Mouse (Mus musculus): ENCODE data around the gene Fam104a. TPM values are rescaled to one million over a fixed set of nuclear protein-coding genes. Genes with fewer than 3 reads are reported as not detected.

Gene Fam104a
- polyA plus RNA-seq, 1 experiment from 2014 or later, result 49.9 TPM

DNA sequence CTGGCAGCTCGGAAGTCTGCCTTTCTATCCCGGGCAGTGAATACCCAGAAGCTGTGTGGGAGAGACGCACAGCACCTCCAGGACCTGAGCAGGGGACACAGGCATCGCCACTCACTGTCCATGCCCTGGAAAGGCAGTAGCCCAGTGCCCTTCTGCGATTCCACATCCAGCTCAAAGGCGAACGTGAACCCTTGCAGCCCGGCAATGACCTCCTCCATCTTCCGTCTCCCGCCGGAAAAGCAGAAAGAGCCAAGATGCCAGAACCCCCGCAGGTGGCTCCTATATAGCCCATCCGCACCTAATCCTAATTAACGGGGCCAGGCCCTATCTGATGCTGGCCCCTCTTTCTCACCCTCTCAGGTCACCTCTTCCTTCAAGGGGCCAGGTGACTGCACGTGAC is 25.3 kb upstream of the Fam104a start:
- ATAC-seq (ENCODE audit: low FRiP score) (0 out of 2 replicates have a peak, but pooled peaks have one; percentile 19), DNase-seq (ENCODE audit: low spot score) (no peak)
- 0 out of 2 replicates have a peak overlapping the region, but pooled peaks have one; percentile 18 for H3K4me2 ChIP-seq (replicated peaks; ENCODE audit: low read depth, low read length)
- no peaks in the 10 kb centered on the region for H3K9me3 ChIP-seq (ENCODE audit: control insufficient read depth, low read length)
- H3K4me1 ChIP-seq (replicated peaks; ENCODE audit: control insufficient read depth, insufficient read depth, low read length), result peaks cover 18% of the 10 kb centered on the region
- H3K4me3 ChIP-seq (ENCODE audit: low read depth, low read length), result no peak overlapping the region
- H3K36me3 ChIP-seq (ENCODE audit: control insufficient read depth, insufficient read depth, low read length), result no peaks in the 10 kb centered on the region
- H3K9ac ChIP-seq (ENCODE audit: low read depth, low read length), result no peak overlapping the region
- no peak overlapping the region for H3K27ac ChIP-seq (ENCODE audit: low read depth, low read length)
- H3K27me3 ChIP-seq (ENCODE audit: control insufficient read depth, insufficient read depth, low read length), result peaks cover 5% of the 10 kb centered on the region
- 10% methylated on average over 15 of the region's 15 CpGs for WGBS

DNA sequence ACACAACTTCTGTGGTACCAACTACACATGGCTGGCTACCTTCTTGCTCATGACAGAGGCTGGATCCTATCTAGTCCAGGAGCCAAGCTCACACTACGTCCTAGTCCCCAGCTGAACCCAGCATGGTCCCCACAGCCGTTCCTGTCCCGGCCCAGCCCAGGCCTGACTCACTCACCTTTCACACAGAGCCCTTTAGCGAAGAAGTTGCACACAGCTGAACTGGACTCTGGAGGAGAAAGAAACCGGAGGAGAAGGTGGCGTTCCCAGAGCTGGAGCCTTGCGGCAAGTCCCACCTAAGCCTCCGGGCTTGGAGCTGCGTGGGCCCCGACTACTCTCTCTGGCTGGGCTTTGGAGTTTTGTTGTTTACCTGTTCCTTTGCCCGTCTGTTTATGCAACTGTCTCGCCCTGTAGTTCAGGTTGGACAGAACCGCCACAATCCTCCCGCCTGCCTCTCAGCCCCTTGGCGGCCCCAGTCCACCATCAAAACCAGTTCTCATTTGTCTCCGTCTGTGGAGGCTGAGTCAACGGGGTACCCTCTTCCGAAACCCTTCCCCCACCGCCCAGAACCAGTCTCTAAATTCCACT is 24.8 kb upstream of the Fam104a start:
- H3K27ac ChIP-seq (ENCODE audit: low read depth, low read length), result no peak overlapping the region
- H3K27me3 ChIP-seq (ENCODE audit: control insufficient read depth, insufficient read depth, low read length), result peaks cover 5% of the 10 kb centered on the region
- H3K9me3 ChIP-seq (ENCODE audit: control insufficient read depth, low read length), result no peaks in the 10 kb centered on the region
- no peak overlapping the region for H3K9ac ChIP-seq (ENCODE audit: low read depth, low read length)
- H3K36me3 ChIP-seq (ENCODE audit: control insufficient read depth, insufficient read depth, low read length), result no peaks in the 10 kb centered on the region
- ATAC-seq (ENCODE audit: low FRiP score), result no peak
- H3K4me3 ChIP-seq (ENCODE audit: low read depth, low read length), result no peak overlapping the region
- H3K4me1 ChIP-seq (replicated peaks; ENCODE audit: control insufficient read depth, insufficient read depth, low read length), result peaks cover 18% of the 10 kb centered on the region
- DNase-seq (ENCODE audit: low spot score), result no peak
- H3K4me2 ChIP-seq (replicated peaks; ENCODE audit: low read depth, low read length), result no peak overlapping the region
- WGBS, result 45% methylated on average over 19 of the region's 19 CpGs

DNA sequence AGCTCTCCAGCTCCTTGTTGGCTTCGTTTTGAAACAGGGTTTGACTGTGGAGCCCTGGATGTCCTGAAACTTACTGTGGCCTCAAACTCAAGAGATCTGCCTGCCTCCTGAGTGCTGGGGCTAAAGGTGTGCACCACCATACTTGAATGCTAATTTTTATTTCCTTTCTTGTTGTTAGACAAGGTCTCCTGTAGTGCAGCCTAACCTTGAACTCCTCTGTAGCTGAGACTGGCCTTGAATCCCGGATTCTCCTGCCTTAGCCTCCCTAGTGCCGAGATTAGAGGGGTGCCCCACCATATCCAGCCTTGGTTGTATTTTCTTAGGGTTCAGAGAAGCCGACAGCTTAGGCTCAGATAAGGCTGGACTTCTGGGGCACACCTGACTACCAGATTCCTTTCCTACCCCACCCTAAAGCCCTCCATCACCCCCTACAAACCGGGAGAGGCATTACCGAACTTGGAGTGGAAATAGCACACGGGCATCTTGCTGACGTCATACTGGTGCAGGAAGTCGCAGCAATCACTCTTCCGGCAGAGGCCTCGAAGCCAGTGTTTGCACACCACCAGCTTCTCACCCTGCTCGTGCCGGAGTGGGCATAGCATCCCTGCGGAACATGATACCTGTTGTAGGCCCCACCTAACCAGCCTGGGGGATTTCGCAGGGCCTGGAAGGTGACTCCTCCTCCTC is 22.2 kb upstream of the Fam104a start:
- no peak for ATAC-seq (ENCODE audit: low FRiP score)
- no peak overlapping the region for H3K4me3 ChIP-seq (ENCODE audit: low read depth, low read length)
- H3K36me3 ChIP-seq (ENCODE audit: control insufficient read depth, insufficient read depth, low read length), result no peaks in the 10 kb centered on the region
- no peak overlapping the region for H3K4me2 ChIP-seq (replicated peaks; ENCODE audit: low read depth, low read length)
- no peaks in the 10 kb centered on the region for H3K9me3 ChIP-seq (ENCODE audit: control insufficient read depth, low read length)
- H3K27me3 ChIP-seq (ENCODE audit: control insufficient read depth, insufficient read depth, low read length), result peaks cover 5% of the 10 kb centered on the region
- H3K4me1 ChIP-seq (replicated peaks; ENCODE audit: control insufficient read depth, insufficient read depth, low read length), result peaks cover 18% of the 10 kb centered on the region
- no peak overlapping the region for H3K27ac ChIP-seq (ENCODE audit: low read depth, low read length)
- no peak overlapping the region for H3K9ac ChIP-seq (ENCODE audit: low read depth, low read length)
- no peak for DNase-seq (ENCODE audit: low spot score)
- 89% methylated on average over 15 of the region's 15 CpGs for WGBS

GRCm38 (mm10) chr11:113703758-113704157 is 19.8 kb upstream of the Fam104a start:
- Histone ChIP-seq H3K36me3 (ENCODE audit: control insufficient read depth, insufficient read depth, low read length) (no peaks in the 10 kb centered on the region), H3K9ac (ENCODE audit: low read depth, low read length) (no peak overlapping the region), H3K4me3 (ENCODE audit: low read depth, low read length) (no peak overlapping the region), H3K27me3 (ENCODE audit: control insufficient read depth, insufficient read depth, low read length) (peaks cover 1% of the 10 kb centered on the region), H3K4me2 (replicated peaks; ENCODE audit: low read depth, low read length) (no peak overlapping the region), H3K9me3 (ENCODE audit: control insufficient read depth, low read length) (no peaks in the 10 kb centered on the region), H3K27ac (ENCODE audit: low read depth, low read length) (no peak overlapping the region), H3K4me1 (replicated peaks; ENCODE audit: control insufficient read depth, insufficient read depth, low read length) (no peaks in the 10 kb centered on the region)
- WGBS, result 41% methylated on average over 5 of the region's 5 CpGs
- DNase-seq (ENCODE audit: low spot score) (peak; percentile 85), ATAC-seq (ENCODE audit: low FRiP score) (peak; percentile 70)

DNA sequence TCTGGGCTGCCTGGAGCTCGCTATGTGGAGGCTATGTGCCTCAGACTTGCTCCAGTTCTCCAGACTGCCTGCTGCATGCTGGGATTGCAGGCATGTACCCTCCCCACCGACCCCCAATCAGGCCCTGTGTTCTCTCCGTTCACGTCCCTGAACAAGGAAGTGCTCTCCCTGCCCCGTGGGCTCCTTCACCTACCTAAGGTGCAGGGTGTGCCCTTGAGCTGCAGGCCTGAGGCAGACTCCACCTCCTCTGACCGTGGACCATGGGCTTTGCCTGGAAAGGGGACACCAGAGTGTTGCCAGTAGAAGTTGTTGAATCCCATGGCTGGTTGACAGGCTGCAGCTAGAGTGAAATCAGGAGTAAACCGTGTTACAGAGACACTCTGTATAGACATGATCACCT is 15.7 kb upstream of the Fam104a start:
- Histone ChIP-seq H3K9me3 (ENCODE audit: control insufficient read depth, low read length) (no peaks in the 10 kb centered on the region), H3K4me2 (replicated peaks; ENCODE audit: low read depth, low read length) (no peak overlapping the region), H3K27me3 (ENCODE audit: control insufficient read depth, insufficient read depth, low read length) (no peaks in the 10 kb centered on the region), H3K27ac (ENCODE audit: low read depth, low read length) (no peak overlapping the region), H3K36me3 (ENCODE audit: control insufficient read depth, insufficient read depth, low read length) (peaks cover 8% of the 10 kb centered on the region), H3K4me1 (replicated peaks; ENCODE audit: control insufficient read depth, insufficient read depth, low read length) (no peaks in the 10 kb centered on the region), H3K9ac (ENCODE audit: low read depth, low read length) (no peak overlapping the region), H3K4me3 (ENCODE audit: low read depth, low read length) (no peak overlapping the region)
- ATAC-seq (ENCODE audit: low FRiP score) (no peak), DNase-seq (ENCODE audit: low spot score) (no peak)
- 88% methylated on average over 7 of the region's 7 CpGs for WGBS

DNA sequence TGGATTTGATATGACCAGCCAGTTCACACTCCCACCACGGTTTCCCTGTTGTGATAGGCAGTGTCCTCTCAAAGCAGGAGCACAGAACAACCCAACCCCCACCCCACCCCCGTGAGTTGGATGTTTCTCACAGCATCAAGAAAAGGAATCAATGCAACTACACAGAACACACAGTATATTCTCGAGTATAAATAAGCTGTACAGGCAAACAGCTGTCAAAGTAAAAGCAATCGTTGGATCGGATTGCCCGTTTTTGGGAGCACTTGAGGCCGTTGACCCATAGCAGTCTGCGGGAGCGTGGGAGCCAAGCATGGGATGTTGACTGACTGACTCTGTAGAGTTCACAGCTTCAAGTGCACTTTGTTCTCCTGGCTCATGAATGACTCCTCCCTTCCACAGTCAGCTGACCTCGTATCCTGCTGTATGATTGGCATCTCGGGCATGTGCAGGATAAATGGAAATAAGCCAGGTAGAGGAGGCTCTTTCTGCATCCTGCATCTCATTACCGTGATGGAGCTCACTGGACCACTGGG is 14.1 kb upstream of the Fam104a start:
- Histone ChIP-seq H3K4me1 (replicated peaks; ENCODE audit: control insufficient read depth, insufficient read depth, low read length) (no peaks in the 10 kb centered on the region), H3K27ac (ENCODE audit: low read depth, low read length) (no peak overlapping the region), H3K27me3 (ENCODE audit: control insufficient read depth, insufficient read depth, low read length) (no peaks in the 10 kb centered on the region), H3K36me3 (ENCODE audit: control insufficient read depth, insufficient read depth, low read length) (peaks cover 8% of the 10 kb centered on the region), H3K9ac (ENCODE audit: low read depth, low read length) (no peak overlapping the region), H3K4me3 (ENCODE audit: low read depth, low read length) (no peak overlapping the region), H3K4me2 (replicated peaks; ENCODE audit: low read depth, low read length) (no peak overlapping the region), H3K9me3 (ENCODE audit: control insufficient read depth, low read length) (no peaks in the 10 kb centered on the region)
- no peak for ATAC-seq (ENCODE audit: low FRiP score)
- WGBS, result 82% methylated on average over 12 of the region's 12 CpGs
- no peak for DNase-seq (ENCODE audit: low spot score)

- no peaks in the 10 kb centered on the region for H3K27me3 ChIP-seq (ENCODE audit: control insufficient read depth, insufficient read depth, low read length)
- H3K27ac ChIP-seq (ENCODE audit: low read depth, low read length), result no peak overlapping the region
- no peak overlapping the region for H3K9ac ChIP-seq (ENCODE audit: low read depth, low read length)
- no peak overlapping the region for H3K4me3 ChIP-seq (ENCODE audit: low read depth, low read length)
- no peak for DNase-seq (ENCODE audit: low spot score)
- no peak for ATAC-seq (ENCODE audit: low FRiP score)
- WGBS, result 82% methylated on average over 5 of the region's 5 CpGs
- H3K9me3 ChIP-seq (ENCODE audit: control insufficient read depth, low read length), result no peaks in the 10 kb centered on the region
- H3K4me2 ChIP-seq (replicated peaks; ENCODE audit: low read depth, low read length), result no peak overlapping the region
- H3K36me3 ChIP-seq (ENCODE audit: control insufficient read depth, insufficient read depth, low read length), result peaks cover 8% of the 10 kb centered on the region
- no peaks in the 10 kb centered on the region for H3K4me1 ChIP-seq (replicated peaks; ENCODE audit: control insufficient read depth, insufficient read depth, low read length)
These were observed 13.6 kb upstream of the Fam104a start for GRCm38 (mm10) chr11:113697571-113697970.

DNA sequence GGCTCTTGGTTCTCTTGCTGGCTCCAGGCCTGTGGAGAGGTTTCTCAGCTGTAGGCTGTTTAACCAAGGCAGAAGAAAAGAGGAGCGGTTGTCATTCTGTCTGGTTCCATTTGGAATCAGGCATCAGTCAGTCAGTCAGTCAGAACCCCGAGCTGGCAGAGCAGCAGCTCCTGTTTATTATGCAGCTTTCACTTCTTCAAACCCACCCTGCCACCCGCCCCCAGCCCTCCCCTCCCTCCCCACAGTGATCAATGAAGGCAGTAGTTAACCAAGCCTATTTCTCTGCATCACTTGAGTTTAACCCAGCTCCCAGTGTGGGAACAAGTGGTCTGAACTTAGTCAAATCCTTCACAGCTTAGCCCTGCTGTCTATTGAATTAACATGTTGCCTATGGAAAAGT is 7.9 kb upstream of the Fam104a start:
- 66% methylated on average over 3 of the region's 3 CpGs for WGBS
- ATAC-seq (ENCODE audit: low FRiP score), result no peak

GRCm38 (mm10) chr11:113691318-113691717 is 7.4 kb upstream of the Fam104a start:
- peaks cover 18% of the 10 kb centered on the region for H3K36me3 ChIP-seq (ENCODE audit: control insufficient read depth, insufficient read depth, low read length)
- H3K4me2 ChIP-seq (replicated peaks; ENCODE audit: low read depth, low read length), result no peak overlapping the region
- H3K9me3 ChIP-seq (ENCODE audit: control insufficient read depth, low read length), result no peaks in the 10 kb centered on the region
- H3K27ac ChIP-seq (ENCODE audit: low read depth, low read length), result no peak overlapping the region
- no peak overlapping the region for H3K9ac ChIP-seq (ENCODE audit: low read depth, low read length)
- H3K4me1 ChIP-seq (replicated peaks; ENCODE audit: control insufficient read depth, insufficient read depth, low read length), result 0 out of 2 replicates have a peak, but pooled peaks cover 2% of the 10 kb centered on the region
- 88% methylated on average over 5 of the region's 5 CpGs for WGBS
- ATAC-seq (ENCODE audit: low FRiP score) (no peak), DNase-seq (ENCODE audit: low spot score) (no peak)
- no peak overlapping the region for H3K4me3 ChIP-seq (ENCODE audit: low read depth, low read length)
- H3K27me3 ChIP-seq (ENCODE audit: control insufficient read depth, insufficient read depth, low read length), result no peaks in the 10 kb centered on the region

More for the DNA sequence above, 7.9 kb upstream of the Fam104a start:
- Histone ChIP-seq H3K9ac (ENCODE audit: low read depth, low read length) (no peak overlapping the region), H3K4me3 (ENCODE audit: low read depth, low read length) (no peak overlapping the region), H3K27me3 (ENCODE audit: control insufficient read depth, insufficient read depth, low read length) (no peaks in the 10 kb centered on the region), H3K27ac (ENCODE audit: low read depth, low read length) (no peak overlapping the region), H3K4me1 (replicated peaks; ENCODE audit: control insufficient read depth, insufficient read depth, low read length) (0 out of 2 replicates have a peak, but pooled peaks cover under 1% of the 10 kb centered on the region), H3K4me2 (replicated peaks; ENCODE audit: low read depth, low read length) (no peak overlapping the region), H3K36me3 (ENCODE audit: control insufficient read depth, insufficient read depth, low read length) (peaks cover 18% of the 10 kb centered on the region), H3K9me3 (ENCODE audit: control insufficient read depth, low read length) (no peaks in the 10 kb centered on the region)
- no peak for DNase-seq (ENCODE audit: low spot score)
